Mouse (Mus musculus) kidney, postnatal 0 days (tissue): ENCODE measurements at regions not wholly inside any gene's neighbourhood (a gene's known extent, or its start where the extent isn't known, plus 50 kb on each side); places are given as distances from the start of the nearest gene placed in this dataset.

ENCODE experiments used
- ATAC-seq: fragments of 200-750 bp; cut with Nextera tagmentation; replicated peaks from 2 replicates; pipeline ENCODE4 v1.8.0; 2017; ENCODE audit warnings: low read depth, moderate number of reproducible peaks, moderate TSS enrichment, moderate library complexity; ENCODE audit not compliant: low FRiP score
- DNase-seq: peaks from one replicate; pipeline ENCODE4 v3.0.0-alpha.2; 2016; ENCODE audit warnings: low spot score
- H3K27ac ChIP-seq: fragments of 300-500 bp; sonication (generic); 2 replicates; pipeline ENCODE4 v1.5.1; 2014; ENCODE audit warnings: mild to moderate bottlenecking
- H3K27me3 ChIP-seq: fragments of 300-500 bp; sonication (generic); 2 replicates; pipeline ENCODE4 v1.6.1; 2014; ENCODE audit warnings: low read length, mixed read lengths; ENCODE audit not compliant: insufficient read depth
- H3K36me3 ChIP-seq: fragments of 300-500 bp; sonication (generic); 2 replicates; pipeline ENCODE4 v1.6.1; 2014; ENCODE audit warnings: low read length, mixed read lengths; ENCODE audit not compliant: insufficient read depth
- H3K4me1 ChIP-seq: fragments of 300-500 bp; sonication (generic); replicated peaks from 2 replicates; pipeline ENCODE4 v1.6.1; 2014; ENCODE audit warnings: antibody characterized with exemption, low read length, mixed read lengths; ENCODE audit not compliant: insufficient read depth
- H3K4me2 ChIP-seq: fragments of 300-500 bp; sonication (generic); 2 replicates; pipeline ENCODE4 v1.6.1; 2014; ENCODE audit warnings: mild to moderate bottlenecking, low read length, moderate library complexity, mixed read lengths
- H3K4me3 ChIP-seq: fragments of 300-500 bp; sonication (generic); replicated peaks from 2 replicates; pipeline ENCODE4 v1.5.1; 2014; ENCODE audit warnings: low read depth, low read length
- H3K9ac ChIP-seq: fragments of 300-500 bp; sonication (generic); 2 replicates; pipeline ENCODE4 v1.6.1; 2014; ENCODE audit warnings: low read depth, low read length
- H3K9me3 ChIP-seq: fragments of 300-500 bp; sonication (generic); replicated peaks from 2 replicates; pipeline ENCODE4 v1.6.1; 2016; ENCODE audit warnings: low read length, inconsistent platforms, mixed read lengths
- CTCF ChIP-seq: IDR thresholded peaks from 2 replicates; pipeline ENCODE4 v1.5.1; 2016; ENCODE audit warnings: antibody characterized with exemption, low read depth, mild to moderate bottlenecking, moderate library complexity
- WGBS: fragments of 180-500 bp; shearing (Covaris S2); extraction: QIAGEN DNeasy Blood & Tissue Kit; methylation state at CpG from one replicate; pipeline ENCODE4 v1.1.7; 2014; 5-methylcytosine and 5-hydroxymethylcytosine counted together

DNA sequence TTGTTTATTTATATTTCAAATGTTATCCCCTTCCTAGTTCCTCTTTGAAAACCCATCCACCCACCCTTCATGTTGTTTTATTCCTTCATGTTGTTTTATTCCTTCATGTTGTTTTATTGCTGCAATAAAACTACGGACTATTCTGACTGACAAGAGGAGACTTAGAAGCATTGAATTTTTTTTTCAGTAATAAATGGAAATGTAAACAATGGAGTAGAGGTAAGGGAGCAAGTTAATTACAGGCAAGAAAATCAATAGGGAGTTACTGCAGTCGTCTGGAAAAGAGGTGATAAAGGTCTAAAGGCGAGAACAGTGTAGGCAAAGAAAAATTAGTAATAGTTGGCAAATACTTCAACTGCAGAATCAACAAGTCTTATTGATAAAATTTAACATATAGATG lies 384.2 kb downstream of the 9430069I07Rik start:
- no peak overlapping the region for H3K27ac ChIP-seq
- DNase-seq (no peak), ATAC-seq (no peak)
- no peak overlapping the region for H3K9ac ChIP-seq
- H3K4me1 ChIP-seq: no peaks in the 10 kb centered on the region
- no peak overlapping the region for H3K4me3 ChIP-seq
- no peak for TF ChIP-seq CTCF
- H3K4me2 ChIP-seq: no peak overlapping the region
- no peaks in the 10 kb centered on the region for H3K9me3 ChIP-seq
- H3K36me3 ChIP-seq: no peaks in the 10 kb centered on the region
- no peaks in the 10 kb centered on the region for H3K27me3 ChIP-seq
- 35% methylated on average over 3 of the region's 3 CpGs for WGBS

GRCm38 (mm10) chr15:33969409-33969808 lies 388.3 kb downstream of the 9430069I07Rik start:
- no peak for DNase-seq
- Histone ChIP-seq H3K4me3 (no peak overlapping the region), H3K4me2 (no peak overlapping the region), H3K27ac (no peak overlapping the region), H3K9me3 (no peaks in the 10 kb centered on the region), H3K9ac (no peak overlapping the region), H3K27me3 (no peaks in the 10 kb centered on the region), H3K36me3 (no peaks in the 10 kb centered on the region), H3K4me1 (no peaks in the 10 kb centered on the region)
- no peak for ATAC-seq
- no peak for TF ChIP-seq CTCF
- 47% methylated on average over 1 of the region's 1 CpGs for WGBS

GRCm38 (mm10) chr15:33935013-33935664 lies 422.5 kb downstream of the 9430069I07Rik start:
- Histone ChIP-seq H3K27ac (no peak overlapping the region), H3K4me3 (no peak overlapping the region), H3K9ac (no peak overlapping the region), H3K27me3 (no peaks in the 10 kb centered on the region), H3K9me3 (no peaks in the 10 kb centered on the region), H3K4me1 (no peaks in the 10 kb centered on the region), H3K36me3 (no peaks in the 10 kb centered on the region), H3K4me2 (no peak overlapping the region)
- ATAC-seq: no peak
- DNase-seq: no peak
- TF ChIP-seq CTCF: no peak
- 78% methylated on average over 4 of the region's 4 CpGs for WGBS

- TF ChIP-seq CTCF: no peak
- Histone ChIP-seq H3K4me2 (no peak overlapping the region), H3K9me3 (no peaks in the 10 kb centered on the region), H3K27me3 (no peaks in the 10 kb centered on the region), H3K27ac (no peak overlapping the region), H3K4me1 (no peaks in the 10 kb centered on the region), H3K36me3 (no peaks in the 10 kb centered on the region), H3K9ac (no peak overlapping the region), H3K4me3 (no peak overlapping the region)
- DNase-seq: no peak
- WGBS: 52% methylated on average over 2 of the region's 2 CpGs
- no peak for ATAC-seq
These were observed 431.2 kb downstream of the 9430069I07Rik start for GRCm38 (mm10) chr15:33926446-33926845.

GRCm38 (mm10) chr15:33924094-33924890 lies 433.4 kb downstream of the 9430069I07Rik start:
- Histone ChIP-seq H3K36me3 (no peaks in the 10 kb centered on the region), H3K27me3 (no peaks in the 10 kb centered on the region), H3K9ac (no peak overlapping the region), H3K9me3 (no peaks in the 10 kb centered on the region), H3K4me2 (no peak overlapping the region), H3K4me1 (no peaks in the 10 kb centered on the region), H3K27ac (no peak overlapping the region), H3K4me3 (no peak overlapping the region)
- TF ChIP-seq CTCF: no peak
- no peak for ATAC-seq
- DNase-seq: peak; percentile 5
- WGBS: 77% methylated on average over 5 of the region's 5 CpGs

DNA sequence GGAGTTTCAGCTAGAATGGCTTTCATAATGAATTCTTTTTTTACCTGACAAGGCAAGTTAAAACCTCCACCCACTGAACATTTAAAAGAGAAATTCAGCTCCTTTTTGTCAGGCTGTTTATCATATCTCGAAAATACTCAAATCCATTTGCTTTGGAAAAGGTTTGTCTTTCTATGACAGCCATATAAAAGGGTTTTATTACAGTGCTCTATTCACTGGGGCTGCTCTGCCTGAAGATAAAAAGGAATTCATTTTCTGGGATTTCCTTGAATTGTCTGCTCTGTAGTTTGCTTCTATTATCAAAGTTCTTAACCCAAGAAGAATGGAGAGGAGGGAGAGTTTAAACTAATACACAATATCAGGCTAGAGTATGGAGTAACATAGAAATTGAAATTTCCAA lies 442.8 kb downstream of the 9430069I07Rik start:
- no peaks in the 10 kb centered on the region for H3K27me3 ChIP-seq
- no peak overlapping the region for H3K4me3 ChIP-seq
- no peak for TF ChIP-seq CTCF
- 55% methylated on average over 1 of the region's 1 CpGs for WGBS
- no peak overlapping the region for H3K27ac ChIP-seq
- no peaks in the 10 kb centered on the region for H3K36me3 ChIP-seq
- H3K4me1 ChIP-seq: no peaks in the 10 kb centered on the region
- no peak overlapping the region for H3K4me2 ChIP-seq
- H3K9me3 ChIP-seq: no peaks in the 10 kb centered on the region
- ATAC-seq (no peak), DNase-seq (no peak)
- no peak overlapping the region for H3K9ac ChIP-seq
